Mouse (Mus musculus): ENCODE results near the gene Otp.

DNA sequence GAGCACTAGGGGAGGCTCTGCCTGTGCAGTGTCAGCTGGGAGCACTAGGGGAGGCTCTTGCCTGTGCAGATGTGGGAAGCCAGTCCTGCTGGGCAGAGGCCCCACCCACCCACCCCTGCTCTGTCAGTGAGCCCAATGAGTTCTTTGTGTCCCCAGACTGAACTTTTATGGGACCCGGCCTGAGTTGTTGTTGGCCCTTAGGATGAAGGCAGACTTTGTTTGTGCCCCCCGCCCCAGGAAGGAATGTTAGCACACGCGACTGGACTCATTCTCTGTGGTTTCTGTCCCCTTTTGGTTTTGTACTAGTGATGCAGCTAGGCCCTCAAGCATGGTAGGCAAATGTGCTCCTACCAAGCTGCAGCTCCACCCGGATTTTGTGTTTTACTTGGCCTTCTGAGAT lies 32.2 kb upstream of the Otp start:
- TF ChIP-seq TAL1 (IDR thresholded peaks at IDR 0.05; ENCODE audit: low read length) (no peak), GATA1 (IDR thresholded peaks at IDR 0.05; ENCODE audit: low read length) (no peak)
